Comparison of ENCODE assay signal across 12 mouse cellular contexts in genomic region chr6:39416654-39417053, GRCm38 (mm10). TPM values are rescaled to one million over a fixed set of nuclear protein-coding genes. Genes with fewer than 3 reads are reported as not detected.
DNase-seq lines count a peak whose midpoint lies in the region; ATAC-seq and TF ChIP-seq lines count a peak whose summit lies in the region.
"Not testable (repeated sequence)": the region's sequence is repeated elsewhere in the genome, so short reads cannot be mapped to it uniquely, and the experiment has no call there.
"Had no signal": no experiment of that assay in that cellular context is flagged by ENCODE, and none has a peak within 500 bp of the region (broad histone marks: within the 10 kb centered on the region; RNA-seq: fewer than 3 reads in every experiment).

No protein-coding gene starts in this region.

- 0 out of 2 replicates have a peak, but pooled peaks have one; percentile 34 for ATAC-seq in erythroblast, adult 5-6 weeks (replicated peaks; ENCODE audit: low FRiP score, poor library complexity, severe bottlenecking)
- ATAC-seq in liver, embryonic 14.5 days (ENCODE audit: insufficient read depth); liver, postnatal 0 days: not testable (repeated sequence)

- in situ Hi-C loops in ES-E14 (cut with MboI; ENCODE audit: low sequenced_read_pairs in 2 of 2, unreplicated experiment in 2 of 2): not testable (repeated sequence)

- H3K4me1 ChIP-seq in E14TG2a.4 (replicated peaks; ENCODE audit: low read depth, low read length): peaks cover 54% of the 10 kb centered on the region
- H3K4me1 ChIP-seq in ES-E14 (ENCODE audit: control insufficient read depth in 2 of 2, insufficient read depth in 2 of 2, low read length in 2 of 2, poor library complexity in 1 of 2): not testable (repeated sequence)
- H3K4me1 ChIP-seq in liver, embryonic 14.5 days (replicated peaks; ENCODE audit: control insufficient read depth in 2 of 2, insufficient read depth in 2 of 2, low read length in 1 of 2): peaks cover 13 to 23% of the 10 kb centered on the region in 2 experiments
- H3K4me1 ChIP-seq in liver, postnatal 0 days (ENCODE audit: insufficient read depth): peaks cover 27% of the 10 kb centered on the region
- peaks cover 44% of the 10 kb centered on the region for H3K4me1 ChIP-seq in megakaryocyte, embryonic 14.5 days

- H3K4me2 ChIP-seq in liver, embryonic 14.5 days (ENCODE audit: low read depth): peak overlapping the region; percentile 57
- peak overlapping the region; percentile 80 for H3K4me2 ChIP-seq in liver, postnatal 0 days (ENCODE audit: low read depth, low read length)

- H3K27me3 ChIP-seq in E14TG2a.4 (ENCODE audit: insufficient read depth, low read length); liver, embryonic 14.5 days (ENCODE audit: control insufficient read depth, insufficient read depth, low read length); liver, postnatal 0 days (ENCODE audit: insufficient read depth, low read length); megakaryocyte, embryonic 14.5 days (replicated peaks): not testable (repeated sequence)

- peak overlapping the region; percentile 98 for H3K4me3 ChIP-seq in E14TG2a.4 (replicated peaks; ENCODE audit: low read length)
- H3K4me3 ChIP-seq in ES-E14 (ENCODE audit: insufficient read depth in 1 of 2, low read depth in 1 of 2, low read length in 2 of 2, poor library complexity in 1 of 2, severe bottlenecking in 1 of 2): peak overlapping the region; percentile 54 to 71
- not testable (repeated sequence) for H3K4me3 ChIP-seq in layer of hippocampus, adult 2 months
- H3K4me3 ChIP-seq in liver, embryonic 14.5 days (ENCODE audit: insufficient read depth in 1 of 2, low read depth in 2 of 2, low read length in 2 of 2): peak overlapping the region; percentile 33 to 90; a peak in 2 of 4 replicates
- peak overlapping the region; percentile 32 for H3K4me3 ChIP-seq in liver, postnatal 0 days (ENCODE audit: low read depth, low read length)
- peak overlapping the region; percentile 74 for H3K4me3 ChIP-seq in megakaryocyte, embryonic 14.5 days (replicated peaks)

- TF ChIP-seq EP300 in liver, embryonic 14.5 days (IDR thresholded peaks at IDR 0.05; ENCODE audit: low read depth); liver, postnatal 0 days (IDR thresholded peaks at IDR 0.05; ENCODE audit: low read depth): not testable (repeated sequence)

- H3K9me3 ChIP-seq in E14TG2a.4 (ENCODE audit: low read length); ES-E14 (ENCODE audit: control insufficient read depth, insufficient read depth, low read depth, low read length); liver, embryonic 14.5 days (ENCODE audit: control insufficient read depth, low read length); liver, postnatal 0 days (ENCODE audit: low read length); megakaryocyte, embryonic 14.5 days: not testable (repeated sequence)

- not testable (repeated sequence) for TF ChIP-seq CTCF in E14TG2a.4 (conservative IDR thresholded peaks at IDR 0.05; ENCODE audit: low read length)
- TF ChIP-seq CTCF in layer of hippocampus, adult 2 months (conservative IDR thresholded peaks at IDR 0.05): peak; percentile 41; the same call in 1 of the 2 replicates
- peak; percentile 16; the same call in 1 of the 2 replicates for TF ChIP-seq CTCF in liver, embryonic 14.5 days (IDR thresholded peaks at IDR 0.05; ENCODE audit: low read depth)
- TF ChIP-seq CTCF in liver, postnatal 0 days (IDR thresholded peaks at IDR 0.05; ENCODE audit: low read depth): 0 out of 2 replicates have a peak, but pooled peaks have one; percentile 18

- H3K9ac ChIP-seq in ES-E14 (ENCODE audit: insufficient read depth, low read depth, low read length, poor library complexity, severe bottlenecking): peak overlapping the region; percentile 76; the same call in 1 of the 2 replicates
- H3K9ac ChIP-seq in liver, embryonic 14.5 days (replicated peaks): peak overlapping the region; percentile 34; the same call in 1 of the 2 replicates
- not testable (repeated sequence) for H3K9ac ChIP-seq in liver, postnatal 0 days (replicated peaks)

- peak overlapping the region; percentile 71; the same call in 1 of the 2 replicates for H3K27ac ChIP-seq in ES-E14 (ENCODE audit: insufficient read depth, low read depth, low read length, poor library complexity, severe bottlenecking)
- not testable (repeated sequence) for H3K27ac ChIP-seq in layer of hippocampus, adult 2 months
- H3K27ac ChIP-seq in liver, embryonic 14.5 days: peak overlapping the region; percentile 43
- H3K27ac ChIP-seq in liver, postnatal 0 days (ENCODE audit: low read depth): peak overlapping the region; percentile 56

- H3K36me3 ChIP-seq in E14TG2a.4 (ENCODE audit: insufficient read depth, low read length) (peaks cover 63% of the 10 kb centered on the region), ES-E14 (ENCODE audit: control insufficient read depth, insufficient read depth, low read length, poor library complexity, severe bottlenecking) (peaks cover 21% of the 10 kb centered on the region)
- H3K36me3 ChIP-seq in liver, embryonic 14.5 days (replicated peaks; ENCODE audit: control insufficient read depth, insufficient read depth, low read depth); liver, postnatal 0 days (replicated peaks; ENCODE audit: insufficient read depth, low read length): not testable (repeated sequence)
- H3K36me3 ChIP-seq in megakaryocyte, embryonic 14.5 days (replicated peaks; ENCODE audit: low read length): peaks cover 46% of the 10 kb centered on the region

- DNase-seq in ES-E14 (ENCODE audit: low read depth, low spot score); layer of hippocampus, adult 2 months (ENCODE audit: low spot score in 2 of 2); liver, embryonic 14.5 days (ENCODE audit: low read depth in 3 of 3, low spot score in 3 of 3); liver, postnatal 0 days: not testable (repeated sequence)

RNA-seq across cellular contexts. Expression of gene Mkrn1, which starts 3.6 kb away (rescaled TPM):
- total RNA-seq in ES-E14 (2012; rRNA removed): 652 and 719 TPM in 2 replicates
- total RNA-seq in erythroblast, adult 5-6 weeks (2015; ENCODE audit: low replicate concordance): 1,353 and 1,373 TPM in 2 replicates
- total RNA-seq in erythroblast, adult 5-6 weeks (2017; ENCODE audit: low replicate concordance): 1,538 and 2,743 TPM in 2 replicates
- total RNA-seq in layer of hippocampus, adult 2 months (2021): 100 to 1,000 TPM; 116 to 119 TPM
- 89.7 and 116 TPM in 2 replicates for polyA plus RNA-seq in liver, embryonic 14.5 days (2012; rRNA removed)
- polyA plus RNA-seq in liver, embryonic 14.5 days (2014; fragmentation: Nextera tagmentation; extraction: Ambion mirVana): 198 and 207 TPM in 2 replicates
- 154 and 170 TPM in 2 replicates for polyA plus RNA-seq in liver, postnatal 0 days (2015; fragmentation: Nextera tagmentation; extraction: Ambion mirVana)
- polyA plus RNA-seq in megakaryocyte, embryonic 14.5 days (2012; ENCODE audit: insufficient read depth, low replicate concordance): 107 and 108 TPM in 2 replicates

RNA-seq across cellular contexts. Expression of gene Rab19, which starts 35.7 kb away (rescaled TPM):
- 0.53 and 0.62 TPM in 2 replicates for total RNA-seq in ES-E14 (2012; rRNA removed)
- 0.84 TPM in 1 of 2 replicates, not detected in the other for total RNA-seq in erythroblast, adult 5-6 weeks (2015; ENCODE audit: low replicate concordance)
- total RNA-seq in erythroblast, adult 5-6 weeks (2017; ENCODE audit: low replicate concordance): 0.26 and 2.9 TPM in 2 replicates
- total RNA-seq in layer of hippocampus, adult 2 months (2021): not detected
- polyA plus RNA-seq in liver, embryonic 14.5 days (2012; rRNA removed): 0.04 and 0.17 TPM in 2 replicates
- polyA plus RNA-seq in liver, embryonic 14.5 days (2014; fragmentation: Nextera tagmentation; extraction: Ambion mirVana): 0.32 and 0.38 TPM in 2 replicates
- 0.95 and 1.1 TPM in 2 replicates for polyA plus RNA-seq in liver, postnatal 0 days (2015; fragmentation: Nextera tagmentation; extraction: Ambion mirVana)
- polyA plus RNA-seq in megakaryocyte, embryonic 14.5 days (2012; ENCODE audit: insufficient read depth, low replicate concordance): not detected in 2 replicates
- total RNA-seq: forebrain, postnatal 0 days; gastrocnemius, postnatal 14 days had no signal
- polyA plus RNA-seq: adrenal gland, adult 2 months; cortical plate, adult 2 months; G1E had no signal

RNA-seq across cellular contexts. Expression of gene Slc37a3, which starts 39.2 kb away (rescaled TPM):
- 45.2 and 66.4 TPM in 2 replicates for total RNA-seq in ES-E14 (2012; rRNA removed)
- 0.42 and 3.1 TPM in 2 replicates for total RNA-seq in erythroblast, adult 5-6 weeks (2015; ENCODE audit: low replicate concordance)
- total RNA-seq in erythroblast, adult 5-6 weeks (2017; ENCODE audit: low replicate concordance): 1.7 and 9.2 TPM in 2 replicates
- 10 to 100 TPM; 67.6 to 75.5 TPM for total RNA-seq in layer of hippocampus, adult 2 months (2021)
- 3.7 and 3.9 TPM in 2 replicates for polyA plus RNA-seq in liver, embryonic 14.5 days (2012; rRNA removed)
- 6.0 and 6.3 TPM in 2 replicates for polyA plus RNA-seq in liver, embryonic 14.5 days (2014; fragmentation: Nextera tagmentation; extraction: Ambion mirVana)
- polyA plus RNA-seq in liver, postnatal 0 days (2015; fragmentation: Nextera tagmentation; extraction: Ambion mirVana): 13.9 and 16.0 TPM in 2 replicates
- 0.59 TPM in 1 of 2 replicates, not detected in the other for polyA plus RNA-seq in megakaryocyte, embryonic 14.5 days (2012; ENCODE audit: insufficient read depth, low replicate concordance)
